Mouse (Mus musculus) layer of hippocampus, adult 9-10 months (tissue): ENCODE data around the gene Lhx3.

ENCODE experiments used
- DNase-seq: peaks from one replicate; pipeline ENCODE4 v3.0.0; 2022; ENCODE audit warnings: low spot score

The Lhx3 gene

GRCm38 (mm10) chr2:26208126-26208789, at the start of gene Lhx3:
TSS of gene Lhx3 (minus strand) at chr2:26208289.
- no peak for DNase-seq

GRCm38 (mm10) chr2:26257315-26258096, 49.4 kb upstream of the Lhx3 start:
- DNase-seq: no peak

GRCm38 (mm10) chr2:26254816-26255215, 46.7 kb upstream of the Lhx3 start:
- no peak for DNase-seq

DNA sequence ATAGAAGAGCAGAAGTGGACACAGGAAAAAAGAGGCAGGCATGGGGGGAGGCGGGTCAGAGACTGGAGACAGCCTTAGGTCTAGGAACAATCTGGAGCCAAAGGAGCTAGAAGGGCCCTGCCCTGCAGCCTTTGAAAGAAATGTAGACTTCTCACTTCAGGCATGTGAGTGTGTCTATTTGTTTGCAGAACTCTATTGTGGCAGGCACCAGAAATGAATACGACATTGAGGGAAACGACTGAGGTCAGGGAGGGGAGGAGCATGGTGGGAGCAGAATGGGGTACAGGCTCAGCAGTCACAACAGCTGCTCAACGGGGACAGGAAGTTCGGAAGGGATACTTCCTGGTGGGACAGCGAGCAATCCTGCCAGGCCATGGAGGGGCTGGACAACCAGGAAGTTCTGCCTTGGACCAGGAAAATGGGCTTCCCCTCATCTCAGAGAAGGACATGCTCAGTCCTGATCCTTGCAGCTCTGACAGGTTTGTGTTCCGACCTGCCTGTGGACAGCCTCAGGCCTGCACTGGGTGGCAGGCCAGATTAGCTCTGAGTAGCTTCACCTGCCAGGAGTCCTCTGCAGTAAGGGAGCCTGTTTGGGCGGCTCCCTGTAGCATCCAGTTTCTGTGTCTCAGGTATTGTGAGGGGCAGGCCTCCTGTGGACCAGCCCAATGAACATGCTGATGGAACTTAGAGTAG, 44.6 kb upstream of the Lhx3 start:
- no peak for DNase-seq

DNA sequence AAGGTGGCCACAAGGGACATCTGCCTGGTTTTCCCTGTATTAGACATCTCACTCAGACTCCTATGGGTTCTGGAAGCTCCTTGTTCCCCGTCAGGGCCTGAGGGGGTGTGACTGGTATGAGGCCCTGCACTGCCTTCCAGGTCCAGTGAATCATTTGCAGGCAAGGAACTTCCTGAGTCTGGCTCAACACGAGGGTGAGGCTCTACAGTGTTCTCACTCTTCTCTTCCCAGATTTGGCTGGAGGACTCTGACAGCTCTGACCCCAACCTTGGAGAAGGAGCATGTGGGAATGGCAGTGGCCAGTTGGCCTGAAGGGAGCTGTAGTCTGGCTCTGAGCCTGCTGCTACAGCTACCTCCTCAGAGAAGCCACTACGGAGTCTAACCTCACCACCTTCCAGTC, 39.4 kb upstream of the Lhx3 start:
- no peak for DNase-seq

- DNase-seq: no peak
These were observed 32.8 kb upstream of the Lhx3 start for GRCm38 (mm10) chr2:26240841-26241240.

GRCm38 (mm10) chr2:26240330-26240729, 32.2 kb upstream of the Lhx3 start:
- DNase-seq: no peak

DNA sequence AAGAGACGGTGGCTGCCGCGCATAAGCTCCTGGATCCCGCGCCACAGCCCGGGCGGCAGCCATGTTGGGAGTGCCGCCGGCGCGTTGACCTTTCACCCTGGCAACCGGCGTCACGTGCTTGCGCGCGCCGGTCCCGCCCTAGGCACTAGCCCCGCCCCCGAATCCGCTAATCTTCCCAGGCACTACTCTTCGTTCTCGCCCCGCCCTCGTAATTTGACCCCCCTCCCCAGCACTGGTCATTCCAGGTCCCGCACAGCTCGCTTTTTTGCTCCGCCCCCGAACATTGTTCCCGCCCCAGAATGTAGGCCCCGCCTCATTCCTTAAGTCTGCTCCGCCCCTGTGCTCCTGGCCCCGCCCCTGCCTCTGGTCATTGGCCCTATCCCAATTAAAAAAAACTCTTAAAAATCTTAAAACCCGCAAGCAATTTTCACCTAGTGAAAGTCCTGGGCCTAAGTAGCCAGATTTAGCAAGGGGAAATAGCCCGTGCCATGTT, 29.2 kb upstream of the Lhx3 start, which contains the start of gene Qsox2:
Gene Qsox2, minus strand, starts transcription at position 236 of the 493 bp plus-strand sequence.
- DNase-seq: peak; percentile 61

GRCm38 (mm10) chr2:26236681-26237289, 28.7 kb upstream of the Lhx3 start:
- DNase-seq: no peak

GRCm38 (mm10) chr2:26234771-26235170, 26.7 kb upstream of the Lhx3 start:
- no peak for DNase-seq

GRCm38 (mm10) chr2:26234253-26234652, 26.2 kb upstream of the Lhx3 start:
- no peak for DNase-seq

GRCm38 (mm10) chr2:26231366-26231765, 23.3 kb upstream of the Lhx3 start:
- DNase-seq: no peak

DNA sequence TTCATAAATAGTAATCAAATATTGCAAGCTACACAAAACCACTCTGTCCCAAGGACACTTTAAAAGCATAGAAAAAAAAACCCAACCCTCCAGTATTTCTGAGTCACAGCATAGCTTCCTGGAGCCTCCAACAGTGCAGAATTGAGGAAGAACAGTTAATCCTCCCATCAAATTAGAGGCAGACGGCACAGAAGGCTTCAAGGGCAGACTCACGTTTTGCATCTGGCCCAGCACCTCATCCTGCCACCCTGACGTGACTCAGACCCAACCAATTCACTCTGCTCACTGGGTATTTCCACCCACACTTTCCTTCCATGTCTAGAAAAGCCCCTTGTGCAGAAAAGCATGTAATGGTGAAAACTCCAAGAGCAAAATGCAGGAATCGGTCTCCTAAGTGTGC, 22.2 kb upstream of the Lhx3 start:
- DNase-seq: no peak

GRCm38 (mm10) chr2:26227788-26228187, 19.7 kb upstream of the Lhx3 start:
- peak; percentile 56 for DNase-seq

DNA sequence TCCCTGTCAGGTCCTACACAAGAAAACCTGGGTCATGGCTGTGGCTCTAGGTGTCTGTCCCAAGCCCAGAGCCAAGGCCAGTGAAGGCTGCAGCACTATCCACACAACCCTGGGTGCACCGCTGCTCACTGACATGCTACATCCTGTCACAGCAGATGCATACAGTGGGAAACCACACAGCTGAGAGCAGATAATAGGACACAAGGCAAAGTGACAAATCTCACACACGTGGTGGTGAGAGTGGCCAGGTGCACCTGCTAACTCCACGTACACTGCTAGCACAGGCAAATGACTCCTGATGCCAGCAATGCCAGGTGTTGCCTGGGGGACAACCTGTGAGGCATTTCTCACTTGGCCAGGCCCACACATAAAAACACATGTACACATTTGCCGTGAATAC, 17.2 kb upstream of the Lhx3 start:
- no peak for DNase-seq

- no peak for DNase-seq
These were observed 15.9 kb upstream of the Lhx3 start for GRCm38 (mm10) chr2:26223961-26224360.

DNA sequence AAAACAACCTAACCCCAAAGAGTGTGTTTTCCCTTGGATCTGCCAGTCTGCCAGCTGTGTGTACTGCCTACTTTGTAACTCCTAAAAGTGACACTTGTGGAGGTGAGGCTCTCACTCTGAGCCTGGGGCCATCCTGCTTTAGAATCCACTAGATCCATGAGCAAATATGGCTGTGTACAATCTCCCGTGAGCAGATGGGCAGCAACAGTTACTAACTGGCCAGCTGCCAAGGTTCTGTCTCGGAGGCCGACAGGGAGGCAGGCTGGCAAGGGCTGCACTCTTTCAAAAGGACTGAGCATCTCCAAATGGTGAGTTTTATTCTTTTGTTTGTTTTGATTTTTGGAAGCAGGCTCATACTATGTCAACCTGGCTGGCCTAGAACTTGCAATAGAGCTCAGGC, 6.4 kb upstream of the Lhx3 start:
- DNase-seq: no peak

DNA sequence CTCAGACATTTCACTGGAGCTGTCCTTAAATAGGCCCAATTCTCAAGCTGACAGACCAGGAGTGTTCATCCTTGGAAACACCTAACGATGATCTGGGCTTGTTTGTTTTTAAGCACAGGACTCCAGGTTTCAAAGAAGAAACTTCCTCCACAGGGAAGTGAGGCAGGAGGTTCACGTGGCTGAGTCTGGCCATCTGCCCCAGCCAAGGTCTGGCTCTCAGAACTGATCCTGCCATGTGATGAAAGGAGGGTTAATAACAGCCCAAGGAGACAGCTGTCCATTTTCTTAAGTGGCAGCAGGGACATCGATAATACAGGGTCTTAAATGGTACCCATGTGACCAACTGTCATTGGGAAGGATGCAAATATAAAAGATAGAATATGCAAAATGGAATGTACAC, 1.5 kb upstream of the Lhx3 start:
- no peak for DNase-seq

DNA sequence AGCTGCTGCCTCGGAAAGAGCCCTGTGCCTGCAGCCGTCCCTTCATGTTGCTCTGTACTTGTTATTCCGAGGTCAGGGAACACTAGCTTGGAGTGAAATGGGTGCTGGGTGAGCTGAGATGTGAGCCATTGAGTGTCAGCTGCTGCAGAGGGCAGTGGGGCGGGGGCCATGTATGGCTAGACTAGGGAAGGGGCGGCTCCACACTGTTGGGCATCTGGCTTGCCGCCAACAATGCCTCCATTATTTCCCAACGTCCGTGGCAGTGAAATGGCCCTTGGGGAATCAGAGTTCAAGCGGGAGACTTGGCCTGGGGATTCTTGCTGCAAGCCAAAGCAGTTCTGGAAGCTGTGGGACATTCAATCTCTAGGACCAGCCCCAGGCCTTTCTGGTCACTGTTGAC, 530 bp downstream of the Lhx3 start:
- no peak for DNase-seq

DNA sequence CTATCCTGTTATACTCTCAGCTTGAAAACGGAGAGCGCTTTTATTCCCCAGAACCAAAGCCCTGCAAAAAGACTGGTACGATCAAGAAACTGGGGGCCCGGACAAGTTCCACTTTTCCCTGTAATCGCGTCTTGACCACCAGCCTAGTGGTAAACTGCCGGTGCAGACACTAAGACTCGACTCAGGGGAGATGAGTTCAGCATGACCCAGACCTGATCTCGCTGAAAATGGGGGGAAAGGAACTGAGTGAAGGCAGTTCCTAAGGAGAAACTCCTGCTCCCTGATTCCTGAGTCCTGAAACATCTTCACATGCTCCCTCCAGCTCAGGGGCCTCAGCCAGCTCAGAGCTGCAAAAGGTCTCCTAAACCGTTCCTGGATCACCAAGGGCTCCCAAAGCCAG, 2.3 kb downstream of the Lhx3 start:
- DNase-seq: no peak

GRCm38 (mm10) chr2:26205126-26205525, 3.0 kb downstream of the Lhx3 start:
- no peak for DNase-seq

GRCm38 (mm10) chr2:26202849-26203475, 5.1 kb downstream of the Lhx3 start:
- DNase-seq: no peak
